Mouse (Mus musculus) liver, embryonic 14.5 days (tissue): ENCODE results near the gene Cacna1c. TPM values are rescaled to one million over a fixed set of nuclear protein-coding genes. Genes with fewer than 3 reads are reported as not detected.

Source experiments
- ATAC-seq: fragments of 200-750 bp; cut with Nextera tagmentation; 2 replicates; pipeline ENCODE4 v1.8.0; 2017; ENCODE audit warnings: moderate number of reproducible peaks, mild to moderate bottlenecking, moderate library complexity; ENCODE audit not compliant: insufficient read depth
- DNase-seq, 3 experiments: peaks; one replicate each; pipeline ENCODE4 v3.0.0-alpha.2; 2012 to 2013; ENCODE audit warnings: low read depth in 3 of 3, low spot score in 3 of 3
- H3K27ac ChIP-seq: fragments of 300-500 bp; sonication (generic); 2 replicates; pipeline ENCODE4 v1.5.1; 2014; ENCODE audit warnings: moderate library complexity, mild to moderate bottlenecking, control low read depth, inconsistent platforms
- H3K27me3 ChIP-seq: fragments of 300-500 bp; sonication (generic); 2 replicates; pipeline ENCODE4 v1.6.1; 2014; ENCODE audit warnings: mild to moderate bottlenecking, low read length, moderate library complexity; ENCODE audit not compliant: control insufficient read depth, insufficient read depth
- H3K36me3 ChIP-seq: fragments of 300-500 bp; sonication (generic); replicated peaks from 2 replicates; pipeline ENCODE4 v1.6.1; 2014; ENCODE audit warnings: low read depth; ENCODE audit not compliant: control insufficient read depth, insufficient read depth
- H3K4me1 ChIP-seq, 2 experiments: fragments of 200-500 bp in 1 of 2; fragments of 300-500 bp in 1 of 2; sonication (generic) in 1 of 2; replicated peaks; 2 replicates each; pipeline ENCODE4 v1.6.1; 2012 to 2014; ENCODE audit warnings: antibody characterized with exemption in 1 of 2, inconsistent platforms in 1 of 2, low read length in 1 of 2; ENCODE audit not compliant: control insufficient read depth in 2 of 2, insufficient read depth in 2 of 2
- H3K4me2 ChIP-seq: fragments of 300-500 bp; sonication (generic); 2 replicates; pipeline ENCODE4 v1.6.1; 2014; ENCODE audit warnings: low read depth, mild to moderate bottlenecking, control low read depth, moderate library complexity
- H3K4me3 ChIP-seq, 2 experiments: fragments of 200-500 bp in 1 of 2; fragments of 300-500 bp in 1 of 2; sonication (generic) in 1 of 2; 2 replicates each; pipeline ENCODE4 v1.5.1; 2012 to 2014; ENCODE audit warnings: low read depth in 2 of 2, low read length in 2 of 2, mild to moderate bottlenecking in 2 of 2, control low read depth in 1 of 2, inconsistent platforms in 1 of 2, moderate library complexity in 1 of 2; ENCODE audit not compliant: insufficient read depth in 1 of 2
- H3K9ac ChIP-seq: fragments of 300-500 bp; sonication (generic); replicated peaks from 2 replicates; pipeline ENCODE4 v1.6.1; 2014; ENCODE audit warnings: mild to moderate bottlenecking, control low read depth, moderate library complexity
- H3K9me3 ChIP-seq: fragments of 300-500 bp; sonication (generic); 2 replicates; pipeline ENCODE4 v1.6.1; 2016; ENCODE audit warnings: low read length, mixed read lengths; ENCODE audit not compliant: control insufficient read depth
- CTCF ChIP-seq: IDR thresholded peaks from 2 replicates; pipeline ENCODE4 v1.5.1; 2016; ENCODE audit warnings: antibody characterized with exemption, low read depth, control low read depth
- EP300 ChIP-seq: IDR thresholded peaks from 2 replicates; pipeline ENCODE4 v1.6.1; 2016; ENCODE audit warnings: antibody characterized with exemption, low read depth
- WGBS: fragments of 180-500 bp; shearing (Covaris S2); extraction: QIAGEN DNeasy Blood & Tissue Kit; methylation state at CpG from one replicate; pipeline ENCODE4 v1.1.7; 2014; ENCODE audit not compliant: insufficient replicate concordance; 5-methylcytosine and 5-hydroxymethylcytosine counted together
- polyA plus RNA-seq, 2 experiments: library from polyadenylated mRNA; depleted of rRNA in 1 of 2; stranded (reverse) in 1 of 2; unstranded in 1 of 2; fragments of >200 nt; fragmentation: Nextera tagmentation in 1 of 2; extraction: Ambion mirVana in 1 of 2; gene quantifications; 2 replicates each; pipeline versions ENCODE4 v1.2.1 to v1.2.3; 2012 to 2014

Gene Cacna1c
- polyA plus RNA-seq, 2 experiments, result 0.20 to 0.32 TPM

GRCm38 (mm10) chr6:118805139-118805538 lies 391.1 kb downstream of the Cacna1c start:
- peaks cover 0 to 2% of the 10 kb centered on the region in 2 experiments; a peak in 1 of 4 replicates for H3K4me1 ChIP-seq
- DNase-seq (no peak), ATAC-seq (no peak)
- H3K27me3 ChIP-seq, result no peaks in the 10 kb centered on the region
- WGBS, result 70% methylated on average over 4 of the region's 4 CpGs
- H3K9me3 ChIP-seq, result no peaks in the 10 kb centered on the region
- H3K27ac ChIP-seq, result no peak overlapping the region
- TF ChIP-seq EP300, result no peak
- H3K4me3 ChIP-seq, result no peak overlapping the region
- no peaks in the 10 kb centered on the region for H3K36me3 ChIP-seq
- H3K9ac ChIP-seq, result no peak overlapping the region
- no peak overlapping the region for H3K4me2 ChIP-seq

GRCm38 (mm10) chr6:118802286-118802685 lies 393.9 kb downstream of the Cacna1c start:
- ATAC-seq (no peak), DNase-seq (no peak)
- 0 out of 4 replicates have a peak, but pooled peaks cover 0 to 2% of the 10 kb centered on the region in 2 experiments for H3K4me1 ChIP-seq
- H3K27me3 ChIP-seq, result no peaks in the 10 kb centered on the region
- TF ChIP-seq CTCF (no peak), EP300 (no peak)
- H3K9ac ChIP-seq, result no peak overlapping the region
- no peaks in the 10 kb centered on the region for H3K36me3 ChIP-seq
- H3K4me2 ChIP-seq, result no peak overlapping the region
- WGBS, result 55% methylated on average over 11 of the region's 11 CpGs
- H3K27ac ChIP-seq, result no peak overlapping the region
- no peak overlapping the region for H3K4me3 ChIP-seq
- H3K9me3 ChIP-seq, result no peaks in the 10 kb centered on the region

- 76% methylated on average over 4 of the region's 4 CpGs for WGBS
- Histone ChIP-seq H3K9ac (no peak overlapping the region), H3K27me3 (no peaks in the 10 kb centered on the region)
Measured at GRCm38 (mm10) chr6:118796393-118796792, 399.8 kb downstream of the Cacna1c start.

GRCm38 (mm10) chr6:118795716-118796115 lies 400.5 kb downstream of the Cacna1c start:
- ATAC-seq (no peak), DNase-seq (no peak)
- Histone ChIP-seq H3K36me3 (no peaks in the 10 kb centered on the region), H3K4me1 (no peaks in the 10 kb centered on the region), H3K27ac (no peak overlapping the region), H3K27me3 (no peaks in the 10 kb centered on the region), H3K4me3 (no peak overlapping the region), H3K4me2 (no peak overlapping the region), H3K9ac (no peak overlapping the region), H3K9me3 (no peaks in the 10 kb centered on the region)
- TF ChIP-seq CTCF (no peak), EP300 (no peak)

More at GRCm38 (mm10) chr6:118796393-118796792, 399.8 kb downstream of the Cacna1c start:
- Histone ChIP-seq H3K4me1 (no peaks in the 10 kb centered on the region), H3K27ac (no peak overlapping the region), H3K4me2 (no peak overlapping the region), H3K9me3 (no peaks in the 10 kb centered on the region), H3K4me3 (no peak overlapping the region), H3K36me3 (no peaks in the 10 kb centered on the region)
- TF ChIP-seq EP300 (no peak), CTCF (no peak)
- DNase-seq (no peak), ATAC-seq (no peak)

GRCm38 (mm10) chr6:118791921-118792368 lies 404.3 kb downstream of the Cacna1c start:
- H3K27me3 ChIP-seq, result no peaks in the 10 kb centered on the region
- H3K27ac ChIP-seq, result no peak overlapping the region
- H3K4me3 ChIP-seq, result no peak overlapping the region
- ATAC-seq, result no peak
- no peak overlapping the region for H3K4me2 ChIP-seq
- no peaks in the 10 kb centered on the region for H3K9me3 ChIP-seq
- WGBS, result 52% methylated on average over 5 of the region's 5 CpGs
- DNase-seq, result no peak
- no peaks in the 10 kb centered on the region for H3K36me3 ChIP-seq
- TF ChIP-seq CTCF, result no peak
- no peak for TF ChIP-seq EP300
- no peaks in the 10 kb centered on the region for H3K4me1 ChIP-seq
- H3K9ac ChIP-seq, result no peak overlapping the region
